Mouse (Mus musculus) fat pad, adult 2 months (tissue): Measurements from ENCODE around the gene Gpx1.
"Not testable (repeated sequence)": the region's sequence is repeated elsewhere in the genome, so short reads cannot be mapped to it uniquely, and the experiment has no call there.

ENCODE experiments used
- DNase-seq: peaks from one replicate; pipeline ENCODE4 v3.0.0-alpha.2; 2011; ENCODE audit warnings: low read depth, low spot score; ENCODE audit errors: extremely low read depth

The Gpx1 gene

GRCm38 (mm10) chr9:108338886-108339781, at the start of gene Gpx1:
Gpx1 (plus strand) TSS chr9:108338903.
- DNase-seq, result peak; percentile 98

GRCm38 (mm10) chr9:108289347-108289746, 49.4 kb upstream of the Gpx1 start:
- no peak for DNase-seq

GRCm38 (mm10) chr9:108290016-108290750, 48.5 kb upstream of the Gpx1 start, which contains the start of gene Nicn1:
Nicn1 (plus strand) TSS chr9:108290429.
- DNase-seq, result peak; percentile 63

- DNase-seq, result no peak
Measured at GRCm38 (mm10) chr9:108290773-108291172, 47.9 kb upstream of the Gpx1 start.

- DNase-seq, result no peak
Measured at GRCm38 (mm10) chr9:108296453-108297355, 42.0 kb upstream of the Gpx1 start, which contains the start of gene Amt. Amt (plus strand) TSS chr9:108296853.

- no peak for DNase-seq
Measured at GRCm38 (mm10) chr9:108301853-108302252, 36.9 kb upstream of the Gpx1 start.

GRCm38 (mm10) chr9:108304716-108305115, 34.0 kb upstream of the Gpx1 start:
- no peak for DNase-seq

- no peak for DNase-seq
Measured at GRCm38 (mm10) chr9:108305170-108305569, 33.5 kb upstream of the Gpx1 start.

GRCm38 (mm10) chr9:108305629-108306520, 32.8 kb upstream of the Gpx1 start, which contains the start of the genes Rhoa and Tcta:
Rhoa (plus strand) TSS chr9:108306129.
Tcta (minus strand) TSS chr9:108306160.
- peak; percentile 95 for DNase-seq

GRCm38 (mm10) chr9:108306571-108306980, 32.1 kb upstream of the Gpx1 start:
- no peak for DNase-seq

GRCm38 (mm10) chr9:108307021-108307807, 31.5 kb upstream of the Gpx1 start:
- DNase-seq, result no peak

GRCm38 (mm10) chr9:108308141-108308540, 30.6 kb upstream of the Gpx1 start:
- no peak for DNase-seq

- DNase-seq, result no peak
Measured at GRCm38 (mm10) chr9:108317572-108317971, 21.1 kb upstream of the Gpx1 start.

GRCm38 (mm10) chr9:108318462-108318861, 20.2 kb upstream of the Gpx1 start:
- no peak for DNase-seq

GRCm38 (mm10) chr9:108322054-108322453, 16.6 kb upstream of the Gpx1 start:
- not testable (repeated sequence) for DNase-seq

GRCm38 (mm10) chr9:108324784-108325183, 13.9 kb upstream of the Gpx1 start:
- no peak for DNase-seq

GRCm38 (mm10) chr9:108325811-108326210, 12.9 kb upstream of the Gpx1 start:
- DNase-seq, result no peak

GRCm38 (mm10) chr9:108337848-108338550, 704 bp upstream of the Gpx1 start:
- DNase-seq, result no peak
